Mouse (Mus musculus) limb, embryonic 12.5 days (tissue): ENCODE results near the gene Fam219a. TPM values are rescaled to one million over a fixed set of nuclear protein-coding genes. Genes with fewer than 3 reads are reported as not detected.
A peak's percentile ranks its signal among the peaks of the same experiment; 100 is the strongest.

Experiments used
- ATAC-seq: fragments of 200-750 bp; cut with Nextera tagmentation; 2 replicates; pipeline ENCODE4 v1.8.0; 2017; ENCODE audit warnings: low read depth, moderate TSS enrichment; ENCODE audit not compliant: insufficient number of reproducible peaks, insufficient read depth, low FRiP score, low TSS enrichment
- H3K27ac ChIP-seq: fragments of 300-500 bp; sonication (generic); 2 replicates; pipeline ENCODE4 v1.5.1; 2016; ENCODE audit warnings: mild to moderate bottlenecking, moderate library complexity
- H3K27me3 ChIP-seq: fragments of 300-500 bp; sonication (generic); 2 replicates; pipeline ENCODE4 v1.6.1; 2016; ENCODE audit warnings: mild to moderate bottlenecking, moderate library complexity
- H3K36me3 ChIP-seq: fragments of 300-500 bp; sonication (generic); 2 replicates; pipeline ENCODE4 v1.6.1; 2016; ENCODE audit warnings: mild to moderate bottlenecking, moderate library complexity
- H3K4me1 ChIP-seq: fragments of 300-500 bp; sonication (generic); replicated peaks from 2 replicates; pipeline ENCODE4 v1.6.1; 2016
- H3K4me2 ChIP-seq: fragments of 300-500 bp; sonication (generic); 2 replicates; pipeline ENCODE4 v1.6.1; 2016; ENCODE audit warnings: mild to moderate bottlenecking, moderate library complexity
- H3K4me3 ChIP-seq: fragments of 300-500 bp; sonication (generic); replicated peaks from 2 replicates; pipeline ENCODE4 v1.5.1; 2016; ENCODE audit warnings: mild to moderate bottlenecking
- H3K9ac ChIP-seq: fragments of 300-500 bp; sonication (generic); replicated peaks from 2 replicates; pipeline ENCODE4 v1.6.1; 2016; ENCODE audit warnings: mild to moderate bottlenecking, moderate library complexity
- H3K9me3 ChIP-seq: fragments of 300-500 bp; sonication (generic); 2 replicates; pipeline ENCODE4 v1.6.1; 2016; ENCODE audit warnings: mild to moderate bottlenecking, moderate library complexity
- WGBS: fragments of 180-500 bp; shearing (Covaris S2); methylation state at CpG from one replicate; pipeline ENCODE4 v1.1.7; 2016; 5-methylcytosine and 5-hydroxymethylcytosine counted together
- polyA plus RNA-seq: library from polyadenylated mRNA; unstranded; fragments of >200 nt; fragmentation: Nextera tagmentation; extraction: Ambion mirVana; gene quantifications from 2 replicates; pipeline ENCODE4 v1.2.1, GENCODE M21; 2016

The Fam219a gene
- polyA plus RNA-seq, 1 experiment from 2014 or later = 2.4 TPM

- Histone ChIP-seq H3K27ac (no peak overlapping the region), H3K4me1 (peaks cover 10% of the 10 kb centered on the region; the same call in 1 of the 2 replicates), H3K27me3 (peaks cover 22% of the 10 kb centered on the region), H3K9ac (no peak overlapping the region), H3K4me2 (no peak overlapping the region), H3K4me3 (no peak overlapping the region), H3K36me3 (no peaks in the 10 kb centered on the region), H3K9me3 (no peaks in the 10 kb centered on the region)
- 10% methylated on average over 6 of the region's 6 CpGs for WGBS
- peak; percentile 59; the same call in 1 of the 2 replicates for ATAC-seq
These were observed 16.8 kb downstream of the Fam219a start for GRCm38 (mm10) chr4:41552529-41552928.

GRCm38 (mm10) chr4:41547086-41547485 is 22.3 kb downstream of the Fam219a start:
- no peak overlapping the region for H3K4me3 ChIP-seq
- peaks cover 1% of the 10 kb centered on the region; the same call in 1 of the 2 replicates for H3K4me1 ChIP-seq
- no peak overlapping the region for H3K4me2 ChIP-seq
- H3K27ac ChIP-seq = no peak overlapping the region
- H3K9me3 ChIP-seq = no peaks in the 10 kb centered on the region
- H3K9ac ChIP-seq = no peak overlapping the region
- WGBS = 69% methylated on average over 1 of the region's 1 CpGs
- no peak for ATAC-seq
- no peaks in the 10 kb centered on the region for H3K36me3 ChIP-seq
- H3K27me3 ChIP-seq = peaks cover 17% of the 10 kb centered on the region; the same call in 1 of the 2 replicates

- H3K4me1 ChIP-seq = no peaks in the 10 kb centered on the region
- WGBS = 17% methylated on average over 8 of the region's 8 CpGs
- H3K27me3 ChIP-seq = peaks cover 17% of the 10 kb centered on the region; the same call in 1 of the 2 replicates
- H3K27ac ChIP-seq = no peak overlapping the region
- H3K9me3 ChIP-seq = no peaks in the 10 kb centered on the region
- no peak overlapping the region for H3K4me2 ChIP-seq
- H3K9ac ChIP-seq = no peak overlapping the region
- no peak overlapping the region for H3K4me3 ChIP-seq
- no peaks in the 10 kb centered on the region for H3K36me3 ChIP-seq
- ATAC-seq = no peak
These were observed 23.4 kb downstream of the Fam219a start for GRCm38 (mm10) chr4:41545985-41546384.

DNA sequence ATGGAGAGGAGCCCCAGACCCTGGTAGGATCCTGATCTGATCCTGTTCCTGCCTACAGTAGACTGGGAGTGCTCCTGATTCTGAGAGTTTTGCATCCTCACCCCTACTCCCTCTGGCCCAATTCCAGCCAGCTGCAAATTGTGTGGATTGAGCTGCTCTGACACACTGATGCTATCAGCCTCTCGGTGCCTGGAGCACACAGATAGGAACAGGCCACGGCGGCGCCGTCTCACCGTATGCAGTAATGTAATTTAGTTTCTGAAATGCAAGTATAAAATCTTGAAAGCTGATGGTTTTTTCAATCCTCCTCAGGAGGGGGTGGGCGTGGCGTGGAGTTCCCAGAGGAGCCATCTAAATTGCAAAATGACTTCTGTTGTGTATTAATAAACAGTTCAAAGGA is 27.2 kb downstream of the Fam219a start:
- Histone ChIP-seq H3K4me2 (no peak overlapping the region), H3K9ac (no peak overlapping the region), H3K4me3 (no peak overlapping the region), H3K9me3 (no peaks in the 10 kb centered on the region), H3K27me3 (peaks cover 20% of the 10 kb centered on the region), H3K27ac (no peak overlapping the region), H3K36me3 (no peaks in the 10 kb centered on the region), H3K4me1 (no peaks in the 10 kb centered on the region)
- no peak for ATAC-seq
- WGBS = 79% methylated on average over 8 of the region's 8 CpGs

- no peak overlapping the region for H3K27ac ChIP-seq
- H3K9me3 ChIP-seq = no peaks in the 10 kb centered on the region
- H3K9ac ChIP-seq = no peak overlapping the region
- H3K4me2 ChIP-seq = no peak overlapping the region
- H3K4me3 ChIP-seq = no peak overlapping the region
- no peak for ATAC-seq
- no peaks in the 10 kb centered on the region for H3K36me3 ChIP-seq
- WGBS = 73% methylated on average over 5 of the region's 5 CpGs
- H3K4me1 ChIP-seq = no peaks in the 10 kb centered on the region
- peaks cover 21% of the 10 kb centered on the region for H3K27me3 ChIP-seq
These were observed 34.5 kb downstream of the Fam219a start for GRCm38 (mm10) chr4:41534866-41535265.

DNA sequence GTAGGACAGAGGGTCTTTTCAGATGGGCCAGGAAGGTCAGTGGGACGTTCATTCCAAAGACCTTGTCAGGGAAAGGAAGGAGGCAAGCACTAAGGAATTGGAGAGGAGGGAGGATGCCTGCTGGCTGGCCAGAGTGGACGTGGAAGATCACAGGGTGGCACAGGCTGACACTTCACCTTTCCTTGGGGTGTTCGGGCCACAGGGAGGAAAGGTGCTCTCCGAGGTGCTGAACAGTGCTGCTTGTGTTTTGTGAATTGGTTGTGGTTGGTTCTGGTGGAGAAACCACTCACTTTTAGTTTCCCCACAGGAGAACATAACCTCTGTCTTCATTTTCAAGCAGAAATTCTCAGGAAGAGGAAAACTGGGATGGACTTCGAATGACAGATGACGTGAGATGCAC is 36.9 kb downstream of the Fam219a start:
- no peak overlapping the region for H3K4me2 ChIP-seq
- H3K36me3 ChIP-seq = no peaks in the 10 kb centered on the region
- WGBS = 25% methylated on average over 6 of the region's 6 CpGs
- H3K9ac ChIP-seq = no peak overlapping the region
- H3K27me3 ChIP-seq = peaks cover 31% of the 10 kb centered on the region
- H3K4me1 ChIP-seq = no peaks in the 10 kb centered on the region
- no peak overlapping the region for H3K27ac ChIP-seq
- H3K9me3 ChIP-seq = no peaks in the 10 kb centered on the region
- no peak for ATAC-seq
- H3K4me3 ChIP-seq = no peak overlapping the region

GRCm38 (mm10) chr4:41527996-41528395 is 41.3 kb downstream of the Fam219a start:
- ATAC-seq = no peak
- WGBS = 24% methylated on average over 8 of the region's 8 CpGs
- no peak overlapping the region for H3K27ac ChIP-seq
- H3K27me3 ChIP-seq = peaks cover 60% of the 10 kb centered on the region
- no peaks in the 10 kb centered on the region for H3K36me3 ChIP-seq
- H3K4me2 ChIP-seq = no peak overlapping the region
- no peaks in the 10 kb centered on the region for H3K9me3 ChIP-seq
- H3K4me3 ChIP-seq = no peak overlapping the region
- H3K4me1 ChIP-seq = no peaks in the 10 kb centered on the region
- H3K9ac ChIP-seq = no peak overlapping the region

GRCm38 (mm10) chr4:41527076-41527475 is 42.3 kb downstream of the Fam219a start:
- ATAC-seq = no peak
- no peak overlapping the region for H3K27ac ChIP-seq
- 47% methylated on average over 13 of the region's 13 CpGs for WGBS

GRCm38 (mm10) chr4:41526553-41526952 is 42.8 kb downstream of the Fam219a start:
- no peaks in the 10 kb centered on the region for H3K36me3 ChIP-seq
- no peak for ATAC-seq
- H3K4me1 ChIP-seq = no peaks in the 10 kb centered on the region
- H3K4me2 ChIP-seq = no peak overlapping the region
- H3K27me3 ChIP-seq = peaks cover 71% of the 10 kb centered on the region
- no peak overlapping the region for H3K4me3 ChIP-seq
- H3K9ac ChIP-seq = no peak overlapping the region
- H3K27ac ChIP-seq = no peak overlapping the region
- 70% methylated on average over 7 of the region's 7 CpGs for WGBS
- no peaks in the 10 kb centered on the region for H3K9me3 ChIP-seq

More at GRCm38 (mm10) chr4:41527076-41527475, 42.3 kb downstream of the Fam219a start:
- Histone ChIP-seq H3K4me1 (no peaks in the 10 kb centered on the region), H3K4me2 (no peak overlapping the region), H3K9ac (no peak overlapping the region), H3K27me3 (peaks cover 67% of the 10 kb centered on the region), H3K4me3 (no peak overlapping the region), H3K9me3 (no peaks in the 10 kb centered on the region), H3K36me3 (no peaks in the 10 kb centered on the region)

- Histone ChIP-seq H3K9me3 (no peaks in the 10 kb centered on the region), H3K4me3 (no peak overlapping the region), H3K27ac (no peak overlapping the region), H3K27me3 (peaks cover 73% of the 10 kb centered on the region), H3K9ac (no peak overlapping the region), H3K36me3 (no peaks in the 10 kb centered on the region), H3K4me1 (0 out of 2 replicates have a peak, but pooled peaks cover 3% of the 10 kb centered on the region), H3K4me2 (no peak overlapping the region)
- ATAC-seq = no peak
- WGBS = 75% methylated on average over 9 of the region's 9 CpGs
These were observed 44.5 kb downstream of the Fam219a start for GRCm38 (mm10) chr4:41524829-41525228.

DNA sequence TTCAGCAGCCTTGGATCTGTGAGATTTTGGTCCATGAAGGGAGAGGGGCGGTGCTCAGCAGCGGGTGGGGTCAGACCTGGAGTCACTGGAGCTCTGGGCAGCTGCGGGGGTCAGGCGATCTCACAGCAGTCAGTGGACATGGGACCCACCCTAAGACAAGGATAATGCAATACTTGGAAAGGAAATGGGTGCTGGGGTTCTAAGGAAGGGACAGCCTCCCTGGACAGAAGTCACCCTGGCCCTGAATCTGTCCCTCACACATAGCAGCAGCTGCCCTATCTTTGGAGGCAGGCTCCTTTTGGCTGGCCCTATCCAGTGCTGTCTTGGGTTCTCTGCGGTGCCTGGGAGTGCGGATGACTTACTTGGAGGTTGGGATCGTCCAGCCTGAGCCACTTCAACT is 45.5 kb downstream of the Fam219a start:
- H3K27ac ChIP-seq = no peak overlapping the region
- no peaks in the 10 kb centered on the region for H3K36me3 ChIP-seq
- no peak overlapping the region for H3K4me3 ChIP-seq
- 0 out of 2 replicates have a peak, but pooled peaks cover 3% of the 10 kb centered on the region for H3K4me1 ChIP-seq
- WGBS = 72% methylated on average over 7 of the region's 7 CpGs
- H3K9me3 ChIP-seq = no peaks in the 10 kb centered on the region
- no peak for ATAC-seq
- peaks cover 78% of the 10 kb centered on the region for H3K27me3 ChIP-seq
- H3K9ac ChIP-seq = no peak overlapping the region
- no peak overlapping the region for H3K4me2 ChIP-seq

DNA sequence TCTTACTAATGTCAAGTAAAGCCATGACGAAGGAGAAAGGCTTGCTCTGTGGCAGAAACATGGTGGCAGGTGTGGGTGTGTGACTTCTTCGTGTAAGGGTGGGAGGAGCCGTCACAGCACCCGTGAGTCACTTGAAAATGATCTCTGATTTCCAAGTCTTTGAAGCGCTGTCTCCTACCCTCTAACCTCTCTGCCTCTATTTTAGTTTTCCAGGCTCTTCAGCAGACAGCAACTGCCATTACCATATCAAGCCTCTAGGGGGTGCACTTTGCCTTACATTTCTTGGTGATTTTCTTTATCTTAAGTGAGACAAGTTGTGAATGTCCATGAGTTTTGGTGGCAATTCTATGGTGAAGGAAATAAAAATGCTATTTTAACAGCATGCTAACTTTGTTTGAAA is 46.5 kb downstream of the Fam219a start:
- 32% methylated on average over 5 of the region's 5 CpGs for WGBS
- no peak overlapping the region for H3K4me2 ChIP-seq
- no peak overlapping the region for H3K4me3 ChIP-seq
- H3K4me1 ChIP-seq = 0 out of 2 replicates have a peak, but pooled peaks cover 3% of the 10 kb centered on the region
- ATAC-seq = no peak
- H3K27ac ChIP-seq = no peak overlapping the region
- H3K36me3 ChIP-seq = no peaks in the 10 kb centered on the region
- no peak overlapping the region for H3K9ac ChIP-seq
- peaks cover 75% of the 10 kb centered on the region for H3K27me3 ChIP-seq
- H3K9me3 ChIP-seq = no peaks in the 10 kb centered on the region
